Mouse (Mus musculus) frontal cortex, postnatal 10 days (tissue): ENCODE measurements around the gene Stoml1.

Experiments used
- DNase-seq, 2 experiments: peaks; one replicate each; pipeline ENCODE4 v3.0.0; 2022; ENCODE audit warnings: low spot score in 2 of 2, mixed read lengths in 1 of 2

Gene Stoml1

DNA sequence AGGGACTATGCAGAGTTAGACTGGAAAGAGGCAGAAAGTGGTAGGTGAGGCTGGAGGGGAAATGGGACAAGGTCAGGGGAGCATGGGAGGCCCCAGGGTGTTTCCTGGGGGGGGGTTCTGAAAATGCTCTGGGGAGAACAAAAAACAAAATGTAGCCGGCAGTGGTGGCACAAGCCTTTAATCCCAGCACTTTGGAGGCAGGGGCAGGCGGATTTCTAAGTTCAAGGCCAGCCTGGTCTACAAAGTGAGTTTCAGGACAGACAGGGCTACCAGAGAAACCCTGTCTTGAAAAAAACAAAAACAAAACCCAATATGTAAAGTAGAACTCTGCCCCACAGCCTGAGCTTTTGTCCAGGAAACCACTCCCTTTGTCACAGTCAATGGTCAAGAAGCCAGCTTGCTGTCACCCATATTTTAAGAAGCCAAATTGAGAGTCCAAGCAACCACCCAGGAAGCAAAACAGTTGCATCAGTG is 19.1 kb downstream of the Stoml1 start:
- no peak for DNase-seq

DNA sequence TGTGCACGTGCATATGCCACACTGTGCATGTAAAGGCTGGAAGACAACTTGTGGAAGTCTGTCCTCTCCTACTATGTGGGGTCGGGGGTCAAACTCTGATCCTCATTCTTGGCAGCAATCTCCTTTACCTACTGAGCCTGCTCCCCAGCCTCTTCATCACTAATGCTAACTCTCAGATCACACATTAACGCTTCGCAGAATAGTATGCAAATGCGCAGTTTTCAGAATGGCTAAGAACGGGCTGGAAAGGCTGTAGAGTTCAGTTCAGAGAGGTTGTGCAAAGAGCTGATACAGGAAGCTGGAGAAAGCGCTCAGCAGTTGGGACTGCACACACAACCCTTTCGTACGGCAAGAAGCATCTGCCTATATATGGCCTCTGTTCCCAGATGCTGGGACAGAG is 19.9 kb downstream of the Stoml1 start:
- DNase-seq, result no peak

DNA sequence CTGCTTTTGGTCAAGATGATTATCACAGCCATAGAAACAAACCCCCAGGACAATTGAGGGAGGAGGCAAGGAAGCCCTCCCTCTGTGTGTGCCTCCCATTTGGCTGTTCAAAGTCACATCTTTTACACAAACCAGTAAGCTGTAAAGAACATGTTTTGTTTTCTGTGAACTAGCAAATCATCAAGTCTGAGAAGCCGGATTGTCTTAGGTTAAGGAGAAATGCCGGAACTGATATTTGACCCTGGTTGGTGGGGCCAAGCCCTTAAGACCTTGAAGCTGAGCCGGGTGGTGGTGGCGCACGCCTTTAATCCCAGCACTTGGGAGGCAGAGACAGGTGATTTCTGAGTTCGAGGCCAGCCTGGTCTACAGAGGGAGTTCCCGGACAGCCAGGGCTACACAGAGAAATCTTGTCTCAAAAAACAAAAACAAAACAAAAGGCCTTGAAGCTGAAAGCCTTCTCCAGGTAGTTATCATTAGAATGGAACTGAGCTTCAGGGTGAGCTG is 21.2 kb downstream of the Stoml1 start:
- no peak for DNase-seq

DNA sequence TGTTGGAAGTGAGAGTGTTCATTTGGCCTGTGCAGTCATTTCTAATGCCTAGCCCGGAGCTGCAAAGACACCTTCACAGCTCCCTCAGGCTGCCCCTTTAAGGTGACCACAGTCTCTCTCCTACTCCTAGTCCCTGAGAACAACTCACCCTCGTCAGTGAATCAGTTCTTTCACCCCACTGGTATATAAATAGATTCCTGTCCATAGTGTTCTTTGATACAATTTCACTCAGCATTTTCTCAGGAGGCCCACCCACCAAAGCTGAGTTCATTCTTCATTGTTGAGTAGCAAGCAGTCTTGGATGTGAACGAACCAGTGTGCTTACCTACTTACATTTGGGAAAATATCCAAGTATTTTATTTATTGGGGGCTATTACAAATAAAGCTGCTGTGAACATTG is 21.7 kb downstream of the Stoml1 start:
- DNase-seq, result no peak

DNA sequence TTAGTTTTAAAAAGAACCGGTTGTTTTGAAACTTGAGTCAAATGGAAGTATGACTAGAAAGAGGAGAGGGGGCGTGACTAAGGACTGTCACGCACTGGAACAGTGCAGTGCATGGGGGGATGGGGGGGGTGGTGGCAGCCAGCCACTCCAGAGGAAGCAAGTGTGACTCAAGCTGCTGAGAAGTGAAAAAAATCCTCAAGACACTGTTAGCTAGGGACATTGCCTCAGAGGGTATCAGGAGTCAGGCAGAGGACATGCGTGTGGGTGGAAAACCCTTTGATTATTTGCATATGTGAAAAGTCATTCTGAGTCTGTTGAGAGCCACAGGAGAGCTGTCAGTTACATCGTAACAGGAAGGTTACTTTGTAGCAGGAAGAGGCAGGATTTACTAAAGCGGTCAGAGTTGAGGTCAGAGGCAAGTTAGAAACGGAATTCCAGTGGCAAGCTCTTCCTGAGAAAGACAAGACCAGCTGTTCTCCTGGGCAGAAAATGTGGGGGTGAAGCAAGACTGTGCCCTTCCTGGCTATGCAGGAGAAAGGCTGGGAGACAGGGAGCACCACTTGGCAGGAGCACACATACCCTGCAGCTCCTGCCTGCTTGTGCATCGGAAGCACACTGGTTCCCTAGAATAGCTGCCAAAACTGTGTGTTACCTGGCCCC is 22.3 kb downstream of the Stoml1 start:
- DNase-seq, result no peak

DNA sequence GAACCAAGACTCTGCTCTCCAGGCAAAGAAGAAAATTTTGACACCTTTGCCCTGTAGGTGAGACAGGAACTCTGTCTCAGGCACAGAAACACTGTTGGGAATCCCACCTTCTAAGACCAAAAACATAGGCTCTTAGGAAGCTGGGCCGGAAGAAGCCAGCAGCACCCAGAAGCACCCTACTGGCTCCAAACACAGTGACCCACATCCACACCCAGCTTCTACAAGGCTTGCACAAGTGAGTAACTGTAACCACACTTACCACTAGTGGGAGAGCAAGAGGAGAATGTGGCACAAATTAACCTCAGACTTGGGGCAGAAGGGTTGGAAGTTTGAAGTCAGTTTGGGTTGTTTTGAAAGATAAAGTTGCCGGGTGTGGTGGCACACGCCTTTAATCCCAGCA is 22.8 kb downstream of the Stoml1 start:
- DNase-seq, result no peak

DNA sequence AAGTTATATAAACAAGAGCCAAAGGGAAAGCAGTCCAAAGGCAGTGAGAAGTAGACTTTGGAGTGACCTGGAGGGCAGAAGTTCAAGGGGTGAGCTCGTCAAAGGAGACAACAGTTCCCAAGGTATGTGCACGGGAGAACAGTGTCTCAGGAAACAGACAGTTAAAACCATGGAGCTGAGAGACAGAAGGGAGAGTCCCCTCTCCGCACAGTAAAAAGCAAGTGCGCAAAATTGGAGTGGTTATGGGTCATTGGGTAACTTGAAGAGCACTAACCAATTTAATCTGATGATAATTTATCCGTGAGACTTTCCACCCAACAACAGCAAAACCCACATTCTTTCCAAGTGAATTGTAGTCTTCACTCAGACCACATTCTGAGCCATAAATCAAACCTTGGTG is 23.4 kb downstream of the Stoml1 start:
- no peak for DNase-seq

DNA sequence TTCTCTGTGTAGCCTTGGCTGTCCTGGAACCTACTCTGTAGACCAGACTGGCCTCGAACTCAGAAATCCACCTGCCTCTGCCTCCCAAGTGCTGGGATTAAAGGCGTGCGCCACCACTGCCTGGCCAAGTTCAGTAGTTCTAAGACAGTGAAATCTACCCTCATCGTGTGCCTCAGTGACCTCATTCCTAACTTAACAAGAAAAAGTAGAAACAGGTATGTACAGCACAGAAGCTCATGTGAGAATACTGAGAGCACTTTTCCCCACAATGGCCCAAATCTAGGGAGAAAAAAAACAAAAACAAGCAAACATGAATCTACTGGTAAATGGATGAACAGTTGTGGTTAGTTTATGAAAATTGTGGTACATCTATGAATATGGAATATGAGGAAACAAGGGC is 25.3 kb downstream of the Stoml1 start:
- no peak for DNase-seq

DNA sequence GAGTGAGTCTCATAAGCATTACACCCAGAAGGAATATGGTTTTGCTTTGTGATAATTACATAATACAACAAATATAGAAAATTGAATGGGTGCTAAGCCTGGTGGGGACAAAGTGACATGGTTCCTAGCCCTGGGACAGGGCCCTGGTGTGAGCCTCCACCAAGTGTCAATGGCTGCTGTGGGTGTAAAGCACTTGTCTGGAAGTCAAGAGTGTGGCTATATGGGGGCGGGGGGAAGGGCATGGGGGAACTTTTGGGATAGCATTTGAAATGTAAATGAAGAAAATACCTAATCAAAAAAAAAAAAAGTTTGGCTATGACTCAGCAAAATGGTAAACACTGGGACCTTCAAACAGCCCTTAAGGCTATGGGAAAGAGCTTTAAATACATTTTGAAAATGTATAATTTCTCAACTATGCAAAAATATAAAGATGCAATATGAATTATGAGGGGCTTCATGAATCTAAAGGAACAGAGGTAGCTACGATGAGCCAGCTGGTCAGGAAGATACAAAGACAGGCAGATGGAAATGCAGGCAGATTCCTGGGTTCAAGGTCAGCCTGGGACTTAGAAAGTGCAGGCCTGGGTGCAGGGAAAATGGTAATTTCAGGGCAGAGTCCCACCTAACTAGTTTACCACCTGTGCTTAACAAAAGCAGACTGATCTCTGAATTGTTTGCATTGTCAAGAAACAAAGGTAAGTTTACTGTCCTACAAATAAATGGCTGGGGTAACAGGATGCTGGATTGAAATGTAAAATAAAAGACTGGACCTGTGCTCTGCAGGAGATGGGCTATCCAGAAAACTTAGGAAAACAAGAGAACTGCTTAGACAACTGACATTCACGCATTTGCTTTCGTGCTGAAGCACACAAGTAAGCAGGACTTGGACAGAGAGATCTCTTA is 26.1 kb downstream of the Stoml1 start:
- DNase-seq, result no peak

DNA sequence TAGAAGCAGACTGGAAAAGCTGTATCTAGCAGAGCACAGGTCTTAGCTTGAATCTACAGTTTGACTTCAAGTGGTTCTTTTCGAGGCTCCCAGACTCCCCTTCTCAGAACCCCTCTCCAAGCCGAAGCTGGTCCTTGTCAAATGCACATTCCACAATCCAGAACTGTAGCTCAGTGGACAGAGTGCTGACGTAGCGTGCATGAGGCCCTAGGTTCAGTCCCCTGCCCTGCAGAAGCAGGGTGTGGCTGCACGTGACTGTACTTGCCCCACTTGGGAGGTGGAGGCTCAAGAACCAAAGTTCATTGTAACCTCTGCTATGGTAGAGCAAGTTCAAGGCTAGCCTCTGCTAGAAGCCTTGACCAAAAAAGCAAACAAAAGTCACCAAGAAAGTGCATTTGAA is 26.8 kb downstream of the Stoml1 start:
- DNase-seq, result no peak

DNA sequence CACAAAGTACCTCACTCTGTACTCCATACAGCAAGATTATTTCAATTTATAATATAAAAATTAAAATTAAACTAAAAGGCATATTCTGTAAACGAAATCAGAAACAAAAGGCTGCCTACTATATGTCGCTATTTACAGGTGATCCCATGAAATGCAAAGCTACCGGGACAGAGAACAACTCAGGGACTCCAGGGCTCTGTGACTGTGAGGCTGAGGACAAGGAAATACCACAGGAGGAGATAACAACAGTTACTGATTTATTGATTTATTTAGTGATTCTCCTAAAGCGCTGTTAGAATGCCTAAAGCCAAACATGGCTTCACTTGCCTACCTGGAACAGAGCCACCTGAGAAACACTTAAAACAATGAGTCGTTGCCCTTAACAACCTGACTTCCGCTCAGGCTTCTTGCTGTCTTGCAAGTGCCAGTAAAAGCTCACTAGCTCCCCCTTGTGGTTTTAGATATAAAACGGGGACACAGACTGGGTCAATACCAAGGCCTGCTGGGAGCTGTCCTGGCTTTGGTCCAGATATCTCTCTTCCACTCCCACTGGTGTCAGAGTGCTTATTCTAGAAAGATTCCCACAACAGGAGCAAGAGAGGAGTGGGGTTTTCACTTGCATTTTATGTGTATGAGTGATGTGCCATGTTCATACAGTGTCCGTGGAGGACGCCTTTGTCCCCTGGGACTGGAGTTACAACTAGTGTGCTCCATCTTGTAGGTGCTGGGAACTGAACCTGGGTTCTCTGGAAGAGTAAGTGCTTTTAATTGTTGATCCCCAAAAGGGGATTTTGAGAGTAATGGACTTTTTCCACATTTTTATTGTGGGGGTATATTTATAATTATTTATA is 27.5 kb downstream of the Stoml1 start:
- DNase-seq, result peak; percentile 41 to 42

DNA sequence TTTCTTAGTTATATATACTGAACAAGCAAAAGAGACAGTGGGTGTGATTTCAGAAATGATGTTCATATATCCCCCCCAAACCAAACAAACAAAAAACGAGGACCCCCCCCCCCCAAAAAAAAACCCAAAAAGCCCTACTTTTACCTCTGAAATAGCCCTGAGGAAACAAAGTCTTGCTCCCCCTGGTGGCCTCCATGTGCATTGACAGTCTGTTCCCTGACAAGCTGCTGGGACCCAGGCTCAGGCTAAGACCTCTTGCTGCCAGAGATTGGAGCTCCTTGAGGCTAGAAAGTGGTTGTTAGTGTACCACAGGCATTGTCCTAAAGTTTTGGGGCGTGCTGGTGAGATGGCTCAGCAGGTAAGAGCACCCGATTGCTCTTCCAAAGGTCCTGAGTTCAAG is 28.6 kb downstream of the Stoml1 start:
- no peak for DNase-seq

DNA sequence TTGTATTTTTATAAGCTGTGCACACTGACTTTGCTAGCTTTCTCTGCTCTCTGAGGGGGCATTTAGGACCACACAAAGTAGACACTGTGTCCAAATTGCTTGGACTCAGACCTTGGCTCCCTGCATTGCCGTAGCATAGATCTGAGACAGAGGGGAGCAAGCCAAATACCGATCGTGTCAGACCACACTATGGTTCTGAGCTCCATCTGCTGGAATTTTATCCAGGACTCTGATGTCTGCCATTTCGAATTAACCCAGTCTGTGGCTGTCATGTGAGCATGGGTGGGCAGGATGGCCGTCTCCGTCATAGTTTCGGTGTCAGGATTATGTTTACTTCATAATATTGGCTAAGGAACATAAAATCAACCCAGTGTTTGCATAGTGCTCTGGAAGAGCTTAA is 30.5 kb downstream of the Stoml1 start:
- DNase-seq, result no peak

DNA sequence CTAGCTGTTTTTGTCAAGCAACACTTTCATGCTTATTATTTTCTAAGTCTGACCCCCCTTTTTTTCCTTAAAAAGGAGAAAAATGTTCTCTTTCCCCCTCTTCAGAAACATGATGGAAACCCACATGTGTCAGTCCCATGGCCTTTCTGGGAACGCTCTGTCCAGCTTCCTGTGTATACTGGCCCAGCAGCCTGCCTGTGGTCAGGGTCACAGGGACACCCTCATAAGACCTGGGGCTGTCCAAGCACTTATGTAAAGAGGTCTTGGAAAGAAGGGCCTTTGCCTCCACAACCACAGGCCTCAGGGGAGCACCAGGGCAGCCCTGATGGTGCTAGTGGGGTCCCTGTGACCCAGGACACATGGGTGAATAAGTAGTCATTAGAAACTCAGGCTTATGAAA is 36.1 kb downstream of the Stoml1 start:
- no peak for DNase-seq

DNA sequence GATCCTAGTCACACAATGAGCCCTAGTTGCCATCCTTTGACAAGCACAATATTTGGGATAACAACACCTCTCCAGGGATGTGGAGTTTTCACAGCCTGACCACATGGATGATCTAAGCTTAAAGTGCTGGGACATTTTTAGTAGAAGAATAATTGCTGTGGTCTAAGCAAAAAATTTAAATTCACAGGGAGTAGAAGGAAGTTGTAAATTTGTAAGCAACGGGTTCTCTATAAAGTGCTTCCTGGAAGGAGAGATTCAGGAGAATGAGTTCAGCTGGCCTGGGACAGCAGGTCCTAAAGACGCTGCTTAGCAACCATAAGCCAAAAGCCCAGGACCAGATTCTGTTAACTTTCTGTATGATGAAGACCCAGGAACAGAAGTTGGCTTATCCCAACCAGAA is 36.9 kb downstream of the Stoml1 start:
- no peak for DNase-seq

DNA sequence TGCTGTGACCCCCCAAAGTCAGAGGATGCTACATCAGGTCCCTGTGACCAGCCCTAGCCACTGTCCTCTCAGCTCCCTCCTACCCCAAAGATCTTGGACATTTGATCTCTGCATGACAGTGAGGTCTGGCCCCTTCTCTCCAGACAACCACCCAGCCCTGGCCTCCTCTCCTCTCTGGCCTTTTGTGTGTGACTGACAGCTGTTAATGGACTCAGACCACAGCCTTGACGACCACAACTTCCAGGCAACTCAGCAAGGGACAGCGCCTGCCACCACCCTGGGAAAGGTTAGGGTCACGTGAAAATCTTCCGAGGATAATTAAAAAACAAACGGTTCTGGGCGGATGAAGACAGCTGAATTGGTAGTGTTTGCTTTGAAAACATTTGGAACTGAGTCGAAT is 41.6 kb downstream of the Stoml1 start:
- no peak for DNase-seq

DNA sequence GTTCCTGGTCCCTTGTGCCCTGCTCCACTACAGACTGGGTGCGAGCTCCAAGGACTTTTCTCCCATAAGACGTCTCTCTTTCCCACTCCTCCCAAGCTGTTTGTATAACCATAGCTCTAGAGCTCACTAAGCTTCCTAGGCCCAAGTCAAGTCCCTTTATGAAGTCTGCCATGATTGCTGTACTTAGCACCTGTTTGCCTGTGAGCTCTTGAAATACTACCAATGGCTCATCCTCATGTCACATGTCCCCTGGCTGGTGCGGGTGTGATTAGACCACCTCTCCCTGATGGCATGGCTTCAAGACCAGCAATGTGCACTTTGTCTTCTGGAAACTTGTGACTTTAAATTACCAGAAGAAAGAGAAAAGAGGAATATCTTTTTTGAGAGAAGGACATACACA is 42.4 kb downstream of the Stoml1 start:
- no peak for DNase-seq

DNA sequence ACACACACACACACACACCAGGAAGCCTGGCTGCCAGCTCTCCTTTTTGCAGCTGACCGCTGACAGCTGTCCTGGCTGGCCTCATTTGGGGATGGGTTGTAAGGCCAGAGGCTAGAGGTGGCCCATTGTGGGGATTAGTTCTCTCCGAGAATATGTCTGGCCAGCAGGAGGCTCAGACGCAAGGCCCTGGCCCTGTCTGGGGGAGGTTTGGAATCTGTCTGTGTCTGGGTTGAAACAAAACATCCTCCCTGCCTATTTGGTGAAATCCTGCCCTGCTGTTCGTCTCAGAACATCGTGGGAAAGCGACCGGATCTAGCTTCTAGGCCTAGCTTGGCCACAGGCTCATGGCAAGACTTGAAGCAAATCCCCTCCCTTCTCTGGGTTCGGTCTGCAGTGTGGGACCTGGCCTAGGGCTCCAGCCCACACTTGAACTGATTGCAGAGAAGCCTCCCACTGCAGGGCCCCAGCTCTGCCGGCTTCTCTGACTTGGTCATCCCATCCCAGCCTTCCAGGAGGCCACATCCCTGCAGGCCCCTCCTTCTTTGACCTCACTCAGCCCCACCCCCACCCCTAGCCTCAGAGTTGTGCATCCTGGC is 42.9 kb downstream of the Stoml1 start:
- no peak for DNase-seq

DNA sequence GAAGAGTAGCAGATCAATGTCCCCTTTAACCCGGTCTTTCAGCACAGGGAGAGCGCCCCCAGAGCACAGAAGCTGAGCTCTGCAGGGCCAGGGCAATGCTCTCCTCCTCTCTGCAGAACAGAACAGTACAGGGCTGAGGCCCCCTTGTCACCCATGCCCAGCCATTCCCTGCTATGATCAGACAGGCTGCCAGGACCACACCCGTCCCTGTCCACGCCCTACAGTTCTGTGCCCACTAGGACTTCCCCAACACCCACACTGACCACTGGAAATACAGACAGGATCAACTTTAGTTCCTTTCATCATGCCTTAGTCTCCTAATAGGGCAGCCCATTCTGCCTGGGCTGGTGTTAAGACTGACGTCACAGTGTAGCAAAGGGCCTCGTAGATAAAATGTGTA is 44.1 kb downstream of the Stoml1 start:
- no peak for DNase-seq

DNA sequence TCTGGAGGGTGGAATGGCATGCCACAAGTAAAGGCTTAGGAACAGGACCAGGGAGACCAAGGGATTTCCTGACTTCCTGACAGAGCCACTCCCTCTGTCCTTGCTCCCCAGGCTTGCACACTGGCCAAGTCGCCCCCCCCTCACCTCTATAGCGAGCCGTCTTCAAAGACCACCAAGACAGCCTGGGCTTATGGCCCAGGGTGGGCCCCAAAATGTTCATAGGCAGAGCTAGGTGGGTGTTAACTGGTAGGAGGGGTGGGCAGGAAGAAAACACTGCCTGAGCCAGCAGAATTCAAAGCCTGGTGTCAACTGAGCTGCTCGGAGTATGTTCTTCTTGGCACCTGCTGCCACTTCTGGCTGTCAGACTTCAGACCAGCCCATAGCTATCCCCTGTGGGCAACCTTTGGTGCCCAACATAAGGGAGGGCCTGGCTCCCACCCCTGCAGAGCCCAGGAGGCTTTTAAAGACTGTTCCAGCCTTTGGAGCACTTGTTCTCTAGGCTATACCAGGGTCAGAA is 45.1 kb downstream of the Stoml1 start:
- no peak for DNase-seq

DNA sequence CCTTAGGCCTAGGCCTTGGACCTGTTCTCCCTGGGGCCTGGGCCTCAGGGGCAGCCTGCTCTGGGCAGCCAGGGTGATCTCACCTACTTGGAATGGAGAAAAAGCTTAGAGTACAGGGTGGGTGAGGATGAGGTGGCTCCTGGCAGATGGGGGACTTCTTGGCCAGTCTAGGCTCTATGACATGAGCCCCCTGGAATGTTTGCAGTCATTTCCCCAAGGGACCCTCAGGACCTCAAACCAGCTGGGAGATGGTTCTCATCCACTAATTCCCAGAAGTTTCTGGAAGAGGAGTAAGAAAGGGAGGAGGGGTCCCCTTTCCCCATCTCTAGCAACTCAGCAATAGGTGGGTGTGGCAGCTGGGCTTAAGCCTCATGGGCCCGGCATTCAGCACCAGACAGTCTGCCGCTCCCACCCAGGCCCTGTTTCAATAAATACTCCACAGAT is 46.4 kb downstream of the Stoml1 start:
- DNase-seq, result no peak
